Mouse (Mus musculus) E14TG2a.4 (cell line): ENCODE results near the gene 4930404N11Rik.

Experiments
- H3K27me3 ChIP-seq: 2 replicates; pipeline ENCODE4 v1.6.1; 2014; ENCODE audit warnings: low read length, control low read depth; ENCODE audit not compliant: insufficient read depth
- H3K36me3 ChIP-seq: 2 replicates; pipeline ENCODE4 v1.6.1; 2014; ENCODE audit warnings: low read length, control low read depth; ENCODE audit not compliant: insufficient read depth
- H3K4me1 ChIP-seq: replicated peaks from 2 replicates; pipeline ENCODE4 v1.6.1; 2014; ENCODE audit warnings: low read depth, low read length, control low read depth
- H3K4me3 ChIP-seq: replicated peaks from 2 replicates; pipeline ENCODE4 v1.5.1; 2014; ENCODE audit warnings: mild to moderate bottlenecking, low read length
- H3K9me3 ChIP-seq: 2 replicates; pipeline ENCODE4 v1.6.1; 2014; ENCODE audit warnings: low read length, control low read depth
- CTCF ChIP-seq: conservative IDR thresholded peaks from 2 replicates; pipeline ENCODE4 v1.5.1; 2014; ENCODE audit warnings: low read length
- NANOG ChIP-seq: IDR thresholded peaks from 2 replicates; pipeline ENCODE4 v1.6.1; 2014; ENCODE audit warnings: borderline replicate concordance, low read length, mixed read lengths
- POU5F1 ChIP-seq: IDR thresholded peaks from 2 replicates; pipeline ENCODE4 v1.6.1; 2014; ENCODE audit warnings: low read length, borderline replicate concordance

4930404N11Rik gene

DNA sequence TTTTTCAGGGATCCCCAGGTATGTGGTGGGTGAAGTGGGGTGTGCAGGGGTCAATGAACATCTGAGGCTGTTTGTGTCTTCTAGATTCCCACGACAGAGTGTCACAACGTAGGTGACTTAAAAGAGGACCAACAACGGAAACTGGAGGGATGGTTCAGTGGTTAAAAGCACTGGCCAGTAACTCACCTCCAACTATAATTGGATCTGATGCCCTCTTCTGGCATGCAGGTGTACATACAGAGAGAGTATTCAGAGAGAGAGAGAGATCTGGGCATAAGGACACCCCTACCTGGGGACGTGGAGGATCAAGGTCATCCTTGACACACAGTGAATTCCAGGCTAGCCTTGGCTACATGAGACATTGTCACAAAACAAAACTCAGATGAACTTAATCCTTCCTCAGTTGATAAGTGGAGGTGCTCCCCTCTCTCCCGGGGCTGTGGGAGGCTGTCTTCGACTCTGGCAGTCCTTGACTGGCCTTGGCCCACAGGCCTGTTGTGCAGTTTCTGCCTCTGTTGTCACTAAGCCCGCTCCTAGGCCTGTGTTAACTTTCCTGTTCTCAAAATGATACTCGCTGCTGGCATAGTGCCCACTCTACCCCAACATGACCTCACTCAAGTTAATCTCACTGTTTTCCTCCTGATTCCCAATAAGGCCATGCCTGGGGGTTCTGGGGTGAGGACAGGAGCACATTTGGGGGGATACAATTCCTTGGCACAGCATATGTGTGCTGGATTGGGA lies 21.0 kb downstream of the 4930404N11Rik start:
- Histone ChIP-seq H3K4me1 (peaks cover 86% of the 10 kb centered on the region), H3K36me3 (peaks cover 29% of the 10 kb centered on the region), H3K9me3 (no peaks in the 10 kb centered on the region), H3K4me3 (no peak overlapping the region), H3K27me3 (peaks cover 37% of the 10 kb centered on the region)
- TF ChIP-seq NANOG (no peak), POU5F1 (no peak), CTCF (no peak)

DNA sequence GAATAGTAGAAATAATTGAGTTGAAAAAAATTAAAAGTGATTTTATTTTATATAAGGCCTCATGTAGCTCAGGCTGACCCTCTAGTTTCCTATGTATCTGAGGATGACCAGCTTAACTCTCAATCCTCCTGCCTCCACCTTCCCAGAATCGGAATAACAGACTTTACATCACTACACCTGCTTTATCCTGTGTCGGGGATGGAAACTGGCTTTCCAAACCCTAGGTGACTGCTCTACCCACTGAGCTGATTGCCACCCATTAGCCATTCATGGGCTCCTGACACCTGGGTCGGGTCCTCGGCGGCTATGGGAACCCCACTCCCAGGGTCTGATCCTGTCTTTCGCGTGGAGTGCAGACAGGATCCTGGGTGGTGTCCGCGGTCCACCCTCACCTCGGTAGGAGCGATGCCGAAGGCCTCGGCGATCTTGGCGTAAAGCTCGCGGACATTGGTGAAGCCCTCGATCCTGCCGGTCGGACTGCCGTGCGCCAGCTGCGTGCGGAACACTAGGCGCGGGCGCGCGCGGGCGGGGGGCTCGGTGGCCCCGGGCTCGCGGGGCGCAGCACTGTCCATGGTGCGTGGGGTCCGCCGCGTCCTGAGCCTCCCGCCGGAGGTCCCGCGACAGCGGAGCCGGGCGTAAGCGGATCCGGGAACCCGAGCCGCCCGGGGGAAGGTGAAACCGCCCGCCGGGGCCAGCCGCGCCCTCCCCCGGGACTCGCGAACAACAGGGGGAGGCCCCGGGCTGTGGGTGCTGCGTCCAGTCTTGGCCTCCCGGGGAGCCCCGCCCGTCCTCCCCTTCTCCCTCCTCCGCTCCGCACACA lies 22.7 kb downstream of the 4930404N11Rik start, which contains the start of gene Gipc3:
Gene Gipc3 (minus strand): TSS at position 581 of the 820 bp plus-strand sequence.
- peaks cover 46% of the 10 kb centered on the region for H3K27me3 ChIP-seq
- peaks cover 19% of the 10 kb centered on the region for H3K36me3 ChIP-seq
- TF ChIP-seq CTCF (no peak), NANOG (no peak), POU5F1 (no peak)
- H3K9me3 ChIP-seq: no peaks in the 10 kb centered on the region
- peaks cover 77% of the 10 kb centered on the region for H3K4me1 ChIP-seq
- peak within 1 kb of the TSS; percentile 77 for H3K4me3 ChIP-seq

DNA sequence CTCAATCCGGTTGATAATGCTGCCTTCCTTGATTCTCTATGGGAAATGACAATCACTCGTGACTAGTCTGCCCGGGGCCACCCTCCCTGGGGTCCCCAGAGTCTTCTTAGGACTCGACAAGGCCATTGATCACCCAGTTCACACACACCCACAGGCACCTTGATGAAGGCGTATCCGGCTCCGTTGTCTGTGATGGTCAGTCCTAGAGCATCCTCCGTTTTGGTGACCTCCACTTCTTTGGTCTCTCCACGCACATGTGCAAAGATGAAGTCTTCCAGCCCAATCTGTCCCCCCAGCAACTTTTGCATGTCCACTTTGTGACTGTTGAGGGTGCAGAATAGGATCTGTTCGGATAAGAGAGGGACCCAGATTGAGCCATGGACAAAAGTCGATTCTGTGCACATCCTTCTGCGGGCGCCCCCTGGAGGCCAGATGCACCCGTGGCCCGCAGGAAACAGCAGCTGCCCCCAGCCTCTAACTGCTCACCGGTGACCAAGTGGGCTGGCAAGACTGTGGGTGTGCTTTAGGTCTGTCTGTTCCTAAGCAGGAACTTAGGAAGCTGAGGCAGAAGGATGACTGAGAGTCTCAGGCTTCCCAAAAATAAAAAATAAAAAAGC lies 24.2 kb downstream of the 4930404N11Rik start:
- Histone ChIP-seq H3K4me1 (peaks cover 74% of the 10 kb centered on the region), H3K4me3 (peak overlapping the region; percentile 56), H3K9me3 (no peaks in the 10 kb centered on the region), H3K36me3 (peaks cover 11% of the 10 kb centered on the region), H3K27me3 (peaks cover 60% of the 10 kb centered on the region)
- TF ChIP-seq CTCF (peak; percentile 88), POU5F1 (no peak), NANOG (no peak)

DNA sequence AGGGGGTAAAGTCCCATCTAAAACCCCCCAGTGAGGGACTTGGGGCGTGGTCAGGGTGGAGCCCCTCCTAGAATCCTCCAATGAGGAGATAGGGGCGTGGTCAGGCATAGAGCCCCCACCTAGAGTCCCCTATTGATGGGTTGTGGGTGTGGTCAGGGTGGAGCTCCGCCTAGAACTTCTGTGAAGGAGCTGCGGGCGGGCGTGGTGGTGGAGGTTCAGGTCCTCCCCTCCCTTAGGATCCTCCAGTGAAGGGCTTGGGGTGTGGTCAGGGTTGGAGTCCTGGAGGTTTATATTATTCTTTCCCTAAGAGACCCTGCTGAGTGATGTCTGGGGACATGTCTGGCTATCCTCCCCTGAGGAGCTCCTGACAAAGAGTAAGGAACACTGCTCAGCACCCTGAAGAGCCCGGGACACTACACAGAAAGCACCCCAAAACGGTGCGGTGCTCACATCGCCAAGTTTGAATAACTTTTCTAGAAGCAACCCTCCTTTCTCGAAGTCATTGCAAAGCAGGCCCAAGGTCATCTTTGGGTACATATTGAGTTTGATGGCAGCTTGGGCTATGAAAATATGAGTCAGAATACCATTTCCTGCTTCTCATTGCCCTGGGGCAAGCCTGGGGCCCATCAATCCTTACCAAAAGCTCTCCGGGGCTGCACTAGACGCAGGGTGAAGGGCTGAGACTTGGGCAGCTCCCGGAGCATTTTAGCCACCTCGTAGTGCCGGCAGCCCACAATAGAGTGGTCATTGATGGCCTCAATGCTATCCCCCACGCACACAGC lies 24.9 kb downstream of the 4930404N11Rik start:
- TF ChIP-seq NANOG (no peak), CTCF (no peak), POU5F1 (no peak)
- H3K27me3 ChIP-seq: peaks cover 64% of the 10 kb centered on the region
- peaks cover 7% of the 10 kb centered on the region for H3K36me3 ChIP-seq
- no peaks in the 10 kb centered on the region for H3K9me3 ChIP-seq
- peaks cover 74% of the 10 kb centered on the region for H3K4me1 ChIP-seq
- H3K4me3 ChIP-seq: peak overlapping the region; percentile 56

DNA sequence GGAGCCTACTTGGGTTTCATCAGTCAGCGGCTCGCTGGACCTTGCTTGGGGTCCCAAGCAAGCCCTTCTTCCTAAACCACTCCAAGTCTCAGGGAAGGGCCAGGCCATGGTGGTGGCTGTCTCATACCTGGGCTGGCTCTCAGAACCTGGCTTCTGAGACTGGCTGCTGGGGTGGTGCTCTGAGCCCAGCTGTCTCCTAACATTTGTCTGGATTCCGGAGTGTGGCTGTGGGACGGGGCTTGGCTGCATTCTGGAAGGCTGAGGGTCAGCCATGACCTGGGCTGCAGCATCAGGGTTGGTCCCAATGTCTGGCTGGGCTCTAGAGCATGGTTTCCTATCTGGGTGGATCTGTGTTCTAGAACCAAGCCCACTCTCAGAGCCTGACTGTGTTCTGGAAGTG lies 29.1 kb downstream of the 4930404N11Rik start:
- TF ChIP-seq NANOG (no peak), POU5F1 (no peak), CTCF (no peak)

DNA sequence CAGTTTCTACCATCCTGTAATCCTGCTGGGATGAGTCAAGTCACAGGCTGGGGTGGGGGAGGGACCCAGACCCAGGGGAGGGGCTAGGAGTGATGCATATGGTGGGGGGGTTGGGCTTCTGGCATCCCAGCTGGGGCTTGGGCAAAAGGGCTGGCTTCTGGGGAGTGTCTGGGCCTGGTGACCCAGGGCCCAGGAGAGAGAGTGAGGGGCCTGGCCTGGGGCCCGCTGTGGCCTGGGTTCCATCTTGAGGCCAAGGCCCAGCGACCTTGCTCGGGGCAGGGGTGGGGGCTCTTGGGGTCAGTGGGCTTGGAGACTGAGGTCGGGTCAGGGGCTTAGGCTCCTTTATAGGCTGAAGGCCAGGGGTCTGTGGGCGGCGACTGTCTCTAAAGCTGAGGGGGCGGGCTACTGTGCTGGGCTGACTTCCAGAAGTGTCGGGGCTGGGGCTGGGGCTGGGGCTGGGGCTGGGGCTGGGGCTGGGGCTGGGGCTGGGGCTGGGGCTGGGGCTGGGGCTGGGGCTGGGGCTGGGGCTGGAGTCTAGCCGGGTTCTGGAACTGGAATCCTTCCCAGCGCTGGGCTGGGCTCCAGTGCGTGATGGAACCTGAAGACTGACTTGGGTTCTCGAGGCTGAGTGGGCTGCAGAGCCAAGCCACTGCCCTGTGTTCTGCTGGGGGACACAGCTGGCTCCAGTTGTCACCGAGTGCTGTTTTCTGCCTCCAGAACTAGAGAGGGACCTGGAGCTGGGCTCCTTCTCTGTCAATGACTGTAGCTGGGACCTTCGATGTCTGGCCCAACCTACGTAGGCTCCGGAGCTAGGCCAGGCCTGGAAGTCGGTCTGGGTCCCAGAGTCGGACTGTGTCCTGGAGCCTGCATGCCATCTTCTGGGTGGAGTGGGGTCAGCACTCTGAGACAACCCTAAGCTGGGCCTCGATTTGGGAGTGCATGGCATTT lies 29.9 kb downstream of the 4930404N11Rik start:
- no peaks in the 10 kb centered on the region for H3K9me3 ChIP-seq
- H3K4me1 ChIP-seq: peaks cover 65% of the 10 kb centered on the region
- peaks cover 60% of the 10 kb centered on the region for H3K27me3 ChIP-seq
- peak overlapping the region; percentile 39 for H3K4me3 ChIP-seq
- TF ChIP-seq NANOG (no peak), CTCF (no peak), POU5F1 (no peak)
- H3K36me3 ChIP-seq: no peaks in the 10 kb centered on the region

More for the DNA sequence above, 29.1 kb downstream of the 4930404N11Rik start:
- H3K36me3 ChIP-seq: no peaks in the 10 kb centered on the region
- no peaks in the 10 kb centered on the region for H3K9me3 ChIP-seq
- no peak overlapping the region for H3K4me3 ChIP-seq
- peaks cover 72% of the 10 kb centered on the region for H3K4me1 ChIP-seq
- H3K27me3 ChIP-seq: peaks cover 57% of the 10 kb centered on the region

DNA sequence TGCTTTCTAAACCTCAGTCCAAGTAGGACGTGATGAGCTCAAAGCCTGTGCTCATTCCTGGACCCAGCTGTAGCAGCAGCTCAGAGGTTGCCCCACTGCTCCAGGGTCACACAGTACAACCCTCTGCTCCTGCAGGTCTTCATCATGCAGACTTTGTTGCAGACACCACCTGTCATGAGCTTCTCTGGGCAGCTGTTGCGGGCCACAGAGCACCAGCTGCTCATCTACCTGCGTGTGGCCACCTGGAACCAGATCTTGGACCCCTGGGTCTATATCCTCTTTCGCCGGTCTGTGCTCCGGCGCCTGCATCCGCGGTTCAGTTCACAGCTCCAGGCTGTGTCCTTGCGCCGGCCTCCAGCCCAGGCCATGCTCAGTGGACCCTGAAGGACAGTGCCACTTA lies 31.3 kb downstream of the 4930404N11Rik start:
- H3K9me3 ChIP-seq: no peaks in the 10 kb centered on the region
- H3K4me3 ChIP-seq: peak overlapping the region; percentile 39; the same call in 1 of the 2 replicates
- peaks cover 68% of the 10 kb centered on the region for H3K27me3 ChIP-seq
- peaks cover 67% of the 10 kb centered on the region for H3K4me1 ChIP-seq
- TF ChIP-seq CTCF (no peak), NANOG (no peak), POU5F1 (no peak)
- no peaks in the 10 kb centered on the region for H3K36me3 ChIP-seq
